Mouse (Mus musculus) ovary, adult 18-20 months (tissue): ENCODE results near the gene Tln2.
"Not testable (repeated sequence)": the region's sequence is repeated elsewhere in the genome, so short reads cannot be mapped to it uniquely, and the experiment has no call there.

Experiments
- DNase-seq: peaks from one replicate; pipeline ENCODE4 v3.0.0; 2022; ENCODE audit warnings: low spot score, mixed read lengths

The Tln2 gene

DNA sequence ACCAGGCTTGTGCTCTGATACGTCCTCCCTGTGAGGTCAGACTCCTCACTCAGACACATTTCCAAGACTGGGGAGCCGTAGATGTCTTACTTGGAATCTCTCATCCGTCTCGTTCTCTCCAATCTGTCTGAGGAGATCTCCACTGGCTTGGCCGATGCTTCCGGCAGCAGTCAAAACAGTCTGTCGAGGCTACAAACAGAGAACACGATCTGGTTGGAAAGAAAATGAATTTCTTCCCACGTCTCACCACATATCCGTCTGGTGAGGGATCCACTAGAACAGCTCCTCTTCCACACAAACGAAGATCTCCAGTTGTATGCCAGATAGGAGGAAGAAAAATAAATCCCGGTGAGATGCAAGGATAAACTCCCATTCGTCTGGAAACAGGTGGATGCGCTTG lies 205.1 kb downstream of the Tln2 start:
- DNase-seq = no peak

DNA sequence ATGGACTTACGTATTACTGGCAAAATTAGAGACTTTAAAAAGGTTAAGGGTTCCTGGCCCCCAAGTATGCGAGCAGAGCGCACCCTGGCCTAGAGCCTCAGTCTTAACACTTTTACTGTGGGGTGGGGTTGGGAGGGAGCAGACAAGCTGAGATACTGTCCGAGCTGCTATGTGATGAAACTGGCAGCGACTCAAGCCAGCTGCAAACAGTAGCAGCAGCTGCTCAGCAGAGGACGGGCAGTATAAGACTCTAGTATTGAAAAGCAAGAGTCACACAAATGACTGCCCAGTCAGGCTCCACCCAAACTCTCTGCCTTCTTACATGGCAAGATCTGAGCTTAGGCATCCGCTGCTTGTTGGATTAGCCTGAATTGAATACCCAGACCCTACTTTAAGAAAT lies 206.1 kb downstream of the Tln2 start:
- DNase-seq = no peak

DNA sequence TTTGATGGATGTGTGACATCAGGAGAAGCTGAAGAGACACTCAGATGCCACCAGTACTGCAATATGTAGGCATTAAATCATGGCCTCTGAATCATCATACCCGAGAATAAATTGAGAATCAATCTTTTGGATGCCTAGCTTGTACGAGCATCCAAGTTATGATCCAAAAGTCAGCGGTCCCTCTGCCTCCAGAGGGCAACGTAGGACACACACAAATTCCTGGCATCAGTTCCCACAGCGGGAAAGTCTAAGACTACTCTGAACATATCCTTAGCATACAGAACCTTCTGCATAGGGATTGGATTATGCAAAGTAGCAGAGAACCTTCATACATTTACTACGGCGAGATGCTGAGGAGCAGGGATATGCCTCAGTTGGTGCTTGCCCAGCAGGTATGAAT lies 210.5 kb downstream of the Tln2 start:
- no peak for DNase-seq

DNA sequence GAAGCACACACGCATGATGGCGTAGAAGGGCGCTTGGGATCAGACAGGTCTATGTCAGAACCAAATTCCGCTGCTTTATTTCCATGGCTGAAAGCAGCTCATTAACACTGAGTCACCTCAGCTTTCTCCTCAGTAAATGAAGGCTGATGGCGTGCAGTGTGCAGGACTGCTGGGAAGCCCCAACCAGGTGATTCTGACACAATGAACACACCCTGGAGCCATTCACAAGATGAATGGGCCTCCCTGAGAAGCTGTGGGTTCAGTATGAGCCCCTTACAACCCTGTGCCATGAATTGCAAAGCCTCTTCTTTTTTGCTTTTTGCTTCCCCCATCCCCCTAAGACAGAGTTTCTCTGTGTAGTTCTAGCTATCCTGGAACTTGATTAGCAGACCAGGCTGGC lies 212.3 kb downstream of the Tln2 start:
- DNase-seq = no peak

DNA sequence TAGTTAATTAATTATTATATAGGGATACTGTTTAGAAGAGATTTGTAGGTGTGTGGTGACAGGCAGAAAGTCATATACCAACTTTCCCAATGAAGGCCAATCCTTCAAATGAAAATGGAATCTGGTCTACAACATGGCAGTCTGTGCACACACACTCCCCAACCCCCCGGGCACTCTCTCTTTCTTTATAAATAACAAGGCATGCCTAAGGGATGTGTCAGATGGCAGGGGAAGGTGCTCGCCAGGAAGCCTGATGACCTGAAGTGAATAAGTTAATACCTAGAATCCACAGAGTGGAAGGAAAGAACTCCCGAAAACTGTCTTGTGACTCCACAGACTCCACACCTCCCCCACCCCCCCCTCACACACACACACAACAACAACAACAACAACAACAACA lies 228.2 kb downstream of the Tln2 start:
- no peak for DNase-seq

DNA sequence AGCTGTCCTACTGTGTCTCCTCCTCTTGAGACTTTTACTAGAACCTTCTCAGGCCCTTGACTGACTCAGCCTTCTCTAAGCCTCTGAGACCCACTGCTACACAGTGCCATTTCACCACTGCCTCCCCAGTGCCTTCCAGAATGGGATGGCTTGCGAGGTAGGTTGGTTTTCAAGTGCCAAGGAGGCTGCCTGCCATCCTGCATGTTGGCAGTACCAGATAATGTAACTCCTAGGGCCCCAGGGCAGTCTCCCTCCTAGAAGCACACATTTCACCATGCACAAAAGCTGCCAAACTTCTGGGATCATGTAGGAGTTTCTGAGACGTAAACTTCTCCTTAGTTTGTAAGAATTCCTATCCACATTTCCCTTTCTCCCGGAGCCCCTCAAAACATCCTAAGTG lies 231.1 kb downstream of the Tln2 start:
- DNase-seq = no peak

DNA sequence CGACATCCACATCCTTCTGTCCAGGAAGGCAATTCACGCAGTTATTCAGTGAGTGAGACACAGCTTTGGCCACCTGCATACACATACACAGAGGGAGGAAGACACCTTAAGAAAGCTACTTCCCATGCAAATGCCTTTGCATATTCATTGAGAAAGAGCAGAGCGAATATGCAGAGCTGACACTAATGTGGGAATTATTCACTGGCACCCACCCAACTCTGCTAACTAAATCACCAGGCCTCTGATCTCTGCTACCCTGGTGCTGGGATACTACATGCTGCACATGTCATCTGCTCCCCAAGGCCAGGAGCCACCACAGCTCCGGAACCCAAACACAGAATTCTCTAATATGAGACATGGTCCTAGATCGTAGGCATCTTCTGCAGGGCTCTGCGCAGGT lies 237.6 kb downstream of the Tln2 start:
- no peak for DNase-seq

DNA sequence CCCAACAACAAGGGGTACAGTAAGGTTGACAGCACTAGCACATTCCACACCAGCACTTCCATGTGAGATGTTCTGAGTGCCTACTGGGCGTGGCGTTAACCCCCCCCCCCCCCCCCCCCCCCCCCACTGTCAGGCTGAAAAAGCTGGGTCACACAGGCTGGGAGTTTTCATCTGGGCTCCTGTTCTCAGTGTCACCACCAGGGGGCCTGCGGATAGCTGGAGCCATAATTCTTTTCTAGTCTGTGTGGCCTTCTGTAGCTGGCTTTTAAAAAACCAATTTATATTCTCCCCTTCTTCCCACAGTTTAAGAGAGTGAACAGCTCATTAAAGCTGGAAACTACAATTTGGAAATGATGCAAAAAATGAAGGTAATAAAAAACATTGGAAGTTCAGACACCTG lies 244.1 kb downstream of the Tln2 start:
- no peak for DNase-seq

DNA sequence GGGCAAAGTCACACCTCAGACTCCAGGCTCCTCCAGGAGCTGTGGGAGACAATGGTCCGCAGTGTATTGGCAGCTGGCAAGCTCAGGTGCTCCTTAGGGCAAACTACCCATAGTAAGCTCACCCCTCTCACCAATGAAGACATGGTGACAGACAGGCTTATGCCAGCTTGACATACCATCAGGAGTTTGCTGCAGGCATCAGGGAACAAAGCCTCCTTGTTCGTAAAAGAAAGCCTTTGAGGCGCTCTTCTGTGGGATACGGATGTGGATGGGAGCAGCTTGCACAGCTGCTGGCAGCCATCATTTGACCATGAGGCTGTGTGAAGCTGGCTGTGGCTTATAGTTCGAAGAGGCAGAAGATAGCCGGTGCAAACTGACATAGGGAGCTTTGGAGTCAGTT lies 254.5 kb downstream of the Tln2 start:
- DNase-seq = no peak

DNA sequence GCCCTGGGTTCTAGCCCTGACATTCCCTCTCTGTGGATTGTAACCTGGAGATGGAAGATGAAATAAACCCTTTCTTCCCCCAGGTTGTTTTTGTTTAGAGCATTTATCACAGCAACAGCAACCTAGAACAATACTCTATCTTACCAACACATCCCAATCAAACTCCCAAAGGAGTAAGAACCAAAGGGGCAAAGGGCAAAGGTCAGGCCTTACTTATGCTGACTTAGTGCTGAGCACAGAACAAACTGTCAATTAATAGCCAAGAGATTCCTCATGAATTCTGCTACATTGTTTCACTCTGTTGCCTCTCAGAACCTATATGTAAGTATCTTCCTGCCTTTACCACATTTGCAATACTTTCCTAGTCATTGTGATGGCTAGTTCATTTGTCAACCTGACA lies 255.5 kb downstream of the Tln2 start:
- DNase-seq = no peak

DNA sequence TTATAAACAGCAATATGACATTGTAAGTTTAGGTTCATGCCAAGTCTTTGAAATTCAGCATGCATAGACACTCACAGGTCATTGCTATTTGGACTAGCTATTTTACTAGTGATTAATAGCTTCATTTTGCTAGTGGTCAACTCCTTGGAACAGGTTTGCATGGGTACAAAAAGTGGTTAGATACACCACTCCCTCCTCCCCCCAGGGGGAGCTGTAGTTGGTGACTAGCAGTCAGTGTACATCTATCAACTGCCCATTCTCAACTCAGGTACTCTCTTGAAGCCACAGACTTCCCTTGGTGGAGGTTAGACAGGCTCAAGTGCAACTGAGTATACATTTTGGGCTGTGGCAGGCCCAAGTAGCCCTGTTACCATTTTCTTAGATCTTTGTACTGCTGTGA lies 256.5 kb downstream of the Tln2 start:
- DNase-seq = no peak

DNA sequence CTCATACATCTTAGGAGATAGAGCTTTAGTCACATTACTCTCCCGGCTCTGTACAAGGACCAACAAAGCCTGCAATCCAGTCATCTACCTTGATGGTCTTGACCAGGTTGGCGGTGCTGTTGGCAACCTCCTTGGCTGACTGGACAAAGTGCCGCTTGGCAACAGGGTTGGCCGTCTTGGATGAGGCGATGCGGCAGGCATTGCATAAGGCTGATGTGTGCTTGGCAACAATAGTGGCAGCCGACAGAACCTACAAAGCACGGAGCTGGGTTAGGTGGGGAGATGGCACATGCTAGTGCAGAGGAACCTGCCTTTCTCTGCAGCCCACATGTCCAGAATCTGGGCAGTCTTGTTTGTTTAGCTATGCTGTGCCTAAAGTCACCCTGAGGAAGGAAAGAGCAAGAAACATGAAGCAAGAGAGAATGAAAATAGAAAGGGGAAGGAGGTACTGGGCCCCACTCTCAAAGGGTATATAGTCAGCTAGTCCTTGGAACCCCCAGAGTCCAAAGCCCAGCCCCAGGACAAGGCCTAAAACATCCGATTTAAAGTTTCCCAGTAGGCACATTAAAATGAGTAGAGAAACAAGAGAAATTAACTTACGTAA lies 257.0 kb downstream of the Tln2 start:
- DNase-seq = no peak

DNA sequence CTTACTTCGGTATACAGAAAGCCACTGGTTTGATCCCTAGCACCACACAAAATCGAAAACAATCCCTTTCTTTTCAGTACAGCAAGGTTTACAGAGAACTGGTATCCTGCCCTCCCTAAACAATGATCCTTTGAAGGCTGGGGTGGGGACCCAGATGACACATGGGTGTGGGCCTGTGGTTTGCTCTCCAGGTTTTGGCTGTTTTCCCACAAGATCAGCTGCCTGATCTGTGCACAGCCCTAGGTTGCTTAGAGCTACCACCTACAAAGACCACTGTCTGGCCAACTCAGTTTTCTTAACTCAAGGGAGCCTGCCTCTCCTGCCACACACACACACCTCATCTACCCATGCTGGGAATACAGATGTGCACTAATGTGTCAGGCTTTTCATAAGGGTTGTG lies 257.9 kb downstream of the Tln2 start:
- DNase-seq = no peak

DNA sequence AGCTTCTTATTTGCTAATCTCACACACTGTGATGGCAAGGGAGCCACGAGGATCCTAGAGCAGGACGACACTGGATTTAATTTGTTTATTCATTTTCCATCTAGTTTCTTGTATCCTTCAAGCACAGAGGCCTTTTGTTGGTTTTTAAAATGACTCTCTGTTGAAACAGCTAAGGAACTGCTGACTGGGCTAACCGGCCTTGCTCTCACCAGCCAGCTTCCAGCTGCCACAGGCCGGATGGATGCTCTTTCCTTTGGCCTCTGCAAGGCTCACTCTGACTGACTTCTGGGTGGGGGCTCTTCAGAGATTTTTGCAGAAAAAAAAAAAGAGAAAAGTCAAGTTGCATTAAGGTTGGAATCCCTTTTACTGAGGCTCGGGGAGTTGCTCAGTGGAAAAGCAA lies 258.7 kb downstream of the Tln2 start:
- no peak for DNase-seq

DNA sequence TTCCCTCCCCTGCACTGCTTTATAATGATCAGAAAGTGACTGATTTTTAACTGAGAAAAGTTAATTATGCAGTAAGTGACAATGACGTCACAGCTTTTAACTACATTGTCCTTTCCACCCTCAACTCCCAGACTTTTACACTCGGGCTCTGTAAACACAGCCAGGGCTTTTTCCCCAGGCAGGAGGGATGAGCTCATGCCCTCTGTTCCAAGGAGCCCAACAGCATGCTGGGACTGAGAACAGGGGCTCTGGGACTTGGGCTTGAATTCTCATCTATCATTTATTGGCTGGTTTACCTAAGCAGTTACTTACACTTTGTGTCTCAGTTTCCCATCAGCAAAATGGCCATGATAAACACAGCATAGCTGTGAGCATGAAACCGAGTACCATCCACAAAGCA lies 259.2 kb downstream of the Tln2 start:
- no peak for DNase-seq

DNA sequence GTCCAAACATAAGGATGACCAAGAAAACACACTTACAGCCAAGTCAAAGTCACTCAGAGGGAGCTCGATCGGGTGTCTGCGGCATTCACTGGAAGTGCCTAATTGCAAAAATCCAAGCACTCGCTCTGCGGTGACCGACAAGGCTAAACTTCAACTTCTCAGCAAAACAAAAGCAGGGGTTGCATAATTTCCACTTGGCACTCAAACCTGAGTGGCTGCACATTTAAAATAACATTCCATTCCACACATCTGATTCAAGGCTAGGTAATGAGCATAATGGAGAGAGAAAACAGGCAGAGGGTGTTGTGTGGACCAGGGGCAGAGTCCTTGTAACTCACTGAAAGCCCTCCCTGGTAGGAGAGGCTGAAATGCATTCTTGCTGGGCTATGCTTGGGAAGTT lies 260.3 kb downstream of the Tln2 start:
- peak; percentile 8 for DNase-seq

DNA sequence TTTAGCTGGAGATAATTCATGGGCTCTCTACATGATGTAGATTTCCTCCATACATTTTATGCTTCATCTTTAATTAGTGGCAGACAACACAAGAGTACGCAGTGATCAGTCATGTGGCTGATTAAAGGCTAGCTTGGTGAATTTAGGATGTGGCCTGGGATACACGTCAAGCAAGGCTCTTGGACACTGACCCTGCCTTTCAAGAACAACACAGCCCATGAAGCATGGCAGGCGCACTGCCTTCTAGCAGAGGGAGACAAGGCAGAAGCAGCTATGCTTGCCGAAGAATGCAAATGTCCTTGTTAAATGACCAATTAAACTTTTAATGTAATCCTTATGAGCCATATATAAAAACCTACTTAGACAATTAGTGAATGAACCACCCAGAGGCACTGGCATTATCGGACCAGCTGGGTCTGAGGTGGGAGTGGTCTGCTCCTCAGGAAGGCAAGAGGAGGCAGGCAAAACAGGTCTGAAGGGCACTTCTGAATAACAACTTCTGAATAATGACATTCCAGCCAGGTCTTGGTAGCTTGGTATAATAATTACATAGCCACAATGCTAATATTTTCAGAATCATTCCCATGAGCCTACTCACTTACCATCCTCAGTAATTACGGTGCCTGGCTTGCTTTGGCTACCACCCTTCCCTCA lies 262.1 kb downstream of the Tln2 start:
- no peak for DNase-seq

DNA sequence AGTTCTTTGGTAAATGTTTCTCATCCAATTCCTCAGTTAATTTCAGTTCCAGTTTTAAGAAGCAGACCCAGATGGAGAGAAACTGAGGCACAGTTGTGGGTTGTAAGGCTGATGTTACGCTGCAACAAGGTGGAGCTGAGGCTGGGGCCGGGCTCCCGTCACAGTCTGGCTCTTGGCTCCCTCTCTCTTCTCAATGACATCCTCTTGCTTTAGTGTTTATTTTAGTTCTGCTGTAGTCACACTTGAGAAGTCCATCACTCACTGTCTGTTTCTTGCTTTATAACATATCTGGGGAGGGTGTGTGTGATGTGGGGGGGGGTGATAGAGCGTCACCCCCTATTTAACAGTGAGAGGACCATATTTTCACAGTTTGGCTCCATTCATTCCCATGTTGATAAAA lies 272.0 kb downstream of the Tln2 start:
- DNase-seq = no peak

DNA sequence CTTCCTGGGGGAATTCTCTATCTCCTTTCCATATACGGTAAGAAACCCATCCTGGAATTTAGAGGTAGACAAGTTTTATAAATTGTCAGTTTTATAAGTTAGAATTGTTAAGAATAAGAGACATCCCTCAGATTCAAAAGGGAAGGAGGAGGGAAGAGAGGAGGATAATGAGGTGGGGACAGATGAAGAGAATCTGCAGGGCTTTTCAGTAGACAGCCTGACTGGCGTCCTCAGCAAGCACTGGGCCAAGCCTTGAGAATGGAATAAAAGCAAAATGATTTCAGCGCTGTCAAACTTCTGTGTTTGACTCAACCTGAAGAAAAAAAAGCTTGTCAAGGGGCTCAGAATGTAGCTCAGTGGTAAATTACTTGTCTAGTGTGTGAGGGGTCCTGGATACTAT lies 272.7 kb downstream of the Tln2 start:
- no peak for DNase-seq

DNA sequence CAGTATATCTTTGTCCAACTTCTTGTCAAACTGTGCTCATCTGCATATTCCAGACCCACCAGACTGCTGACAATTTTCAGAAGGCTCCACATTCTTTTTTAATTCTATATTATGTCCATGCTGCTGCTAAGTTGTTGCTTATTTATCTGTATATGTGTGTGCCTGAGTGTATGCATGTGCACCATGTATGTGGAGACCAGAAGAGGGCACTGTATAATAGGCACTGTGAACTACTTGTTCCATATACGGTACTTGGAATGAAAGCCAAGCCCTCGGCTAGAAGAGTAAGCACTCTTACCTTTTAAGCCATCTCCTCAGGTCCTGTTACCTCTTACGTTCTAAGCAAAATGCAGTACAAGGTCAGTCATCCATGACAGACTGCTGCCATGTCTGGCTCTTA lies 274.0 kb downstream of the Tln2 start:
- no peak for DNase-seq

DNA sequence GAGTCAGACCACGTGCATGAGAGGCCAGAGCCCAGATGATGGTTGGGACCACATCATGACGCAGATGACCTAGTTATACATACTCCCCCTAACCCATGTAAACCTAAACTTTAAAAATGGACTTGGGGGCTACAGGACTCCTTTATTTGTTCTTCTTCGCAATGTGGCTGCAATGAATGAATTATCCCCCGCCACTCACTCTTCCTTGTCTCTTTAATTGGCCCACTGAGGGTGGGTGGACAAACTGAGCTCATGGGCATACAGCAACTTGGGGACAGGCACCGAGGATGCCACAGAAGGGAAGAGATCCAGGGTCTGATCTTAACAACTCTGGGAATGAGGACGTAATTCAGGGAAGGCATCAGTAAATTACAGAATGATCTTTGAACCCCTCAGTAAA lies 277.7 kb downstream of the Tln2 start:
- DNase-seq = no peak

DNA sequence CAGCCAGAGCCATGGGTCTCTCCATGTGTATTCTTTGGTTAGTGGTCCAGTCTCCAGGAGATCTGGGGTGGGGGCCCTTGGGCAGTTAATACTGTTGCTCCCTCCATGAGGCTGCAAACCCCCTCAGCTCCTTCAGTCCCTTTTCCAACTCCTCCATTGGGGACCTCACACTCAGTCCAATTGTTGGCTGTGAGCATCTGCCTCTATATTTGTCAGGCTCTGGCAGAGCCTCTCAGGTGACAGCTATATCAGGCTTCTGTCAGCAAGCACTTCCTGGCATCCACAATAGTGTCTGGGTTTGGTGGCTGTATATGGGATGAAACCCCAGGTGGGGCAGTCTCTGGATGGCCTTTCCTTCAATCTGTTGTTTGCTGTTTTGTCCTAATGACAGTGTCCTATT lies 279.2 kb downstream of the Tln2 start:
- DNase-seq = not testable (repeated sequence)

DNA sequence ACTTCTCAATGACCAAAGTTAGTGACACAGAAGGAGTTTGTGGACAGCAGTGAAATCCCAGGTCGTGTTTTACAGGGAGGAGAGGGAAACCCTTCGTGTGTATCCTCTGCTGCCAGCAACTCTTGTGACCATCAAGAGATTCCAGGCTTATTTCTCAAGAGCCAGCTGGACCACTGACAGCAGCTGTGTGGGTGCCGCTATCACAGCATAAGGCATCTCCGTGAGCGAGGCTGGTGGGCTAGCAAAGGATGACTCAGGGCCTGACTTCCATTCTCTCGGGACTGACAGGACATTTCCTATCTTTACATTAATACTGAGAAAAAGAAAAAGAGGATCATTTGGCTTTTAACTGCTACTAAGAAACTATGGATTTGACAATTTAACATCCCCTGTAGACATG lies 283.1 kb downstream of the Tln2 start:
- DNase-seq = no peak

DNA sequence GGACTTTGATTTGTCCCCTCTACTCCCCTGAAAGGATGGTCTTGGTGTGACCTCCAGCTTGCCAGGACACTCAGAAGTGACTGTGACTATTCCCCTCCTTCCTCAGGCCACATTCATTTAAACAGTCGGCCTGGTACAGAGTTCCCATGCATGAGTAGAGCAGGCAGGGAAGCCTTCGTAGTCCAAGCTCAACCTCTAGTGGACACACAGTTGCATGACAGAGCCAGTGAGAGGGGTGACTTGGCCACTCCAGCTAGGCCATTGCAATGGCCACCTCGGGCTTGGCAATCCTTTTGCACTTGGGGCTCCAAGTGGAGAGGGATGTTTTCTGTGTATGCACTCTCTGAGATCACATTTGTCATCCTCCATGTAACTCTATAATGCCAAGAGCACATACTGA lies 285.2 kb downstream of the Tln2 start:
- no peak for DNase-seq

DNA sequence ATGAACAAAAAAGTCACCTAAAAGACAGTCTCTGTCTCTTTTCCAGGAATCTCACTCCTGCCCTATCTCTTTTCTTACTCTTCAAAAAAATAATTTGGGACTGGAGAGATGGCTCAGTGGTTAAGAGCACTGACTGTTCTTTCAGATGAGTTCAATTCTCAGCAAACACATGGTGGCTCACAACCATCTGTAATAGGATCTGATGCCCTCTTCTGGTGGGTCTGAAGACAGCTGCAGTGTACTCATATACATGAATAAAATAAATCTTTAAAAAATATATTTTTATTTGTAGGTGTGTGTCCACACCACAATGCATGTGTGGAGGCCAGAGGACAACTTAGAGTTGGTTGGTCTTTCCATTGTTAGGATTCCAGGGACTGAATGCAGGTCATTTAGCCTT lies 286.1 kb downstream of the Tln2 start:
- no peak for DNase-seq
